Mouse (Mus musculus) forebrain, embryonic 15.5 days (tissue): ENCODE results near the gene Hsd3b7. TPM values are rescaled to one million over a fixed set of nuclear protein-coding genes. Genes with fewer than 3 reads are reported as not detected.

Source experiments
- polyA plus RNA-seq: library from polyadenylated mRNA; unstranded; fragments of >200 nt; fragmentation: Nextera tagmentation; extraction: Ambion mirVana; gene quantifications from 2 replicates; pipeline ENCODE4 v1.2.1, GENCODE M21; 2015

Gene Hsd3b7
- polyA plus RNA-seq, 1 experiment from 2014 or later, result 7.4 TPM

Other genes with a start within 250 kb of the Hsd3b7 start
- gene Tmem265, start 239.2 kb upstream of the Hsd3b7 start, polyA plus RNA-seq, result 3.7 and 5.3 TPM in 2 replicates
- 59.7 and 62.3 TPM in 2 replicates for gene Phkg2, start 227.3 kb upstream of the Hsd3b7 start, polyA plus RNA-seq
- gene Ccdc189, start 212.0 kb upstream of the Hsd3b7 start, polyA plus RNA-seq, result 11.8 TPM in 2 replicates
- gene Rnf40, start 211.8 kb upstream of the Hsd3b7 start, polyA plus RNA-seq, result 51.1 and 52.4 TPM in 2 replicates
- 18.7 and 18.9 TPM in 2 replicates for gene Zfp629, start 184.8 kb upstream of the Hsd3b7 start, polyA plus RNA-seq
- 43.1 and 47.9 TPM in 2 replicates for gene Bcl7c, start 91.7 kb upstream of the Hsd3b7 start, polyA plus RNA-seq
- gene Ctf1, start 87.9 kb upstream of the Hsd3b7 start, polyA plus RNA-seq, result 3.8 and 5.8 TPM in 2 replicates
- 0.10 and 0.19 TPM in 2 replicates for gene Ctf2, start 68.4 kb upstream of the Hsd3b7 start, polyA plus RNA-seq
- 9.4 and 10.5 TPM in 2 replicates for gene Fbxl19, start 56.1 kb upstream of the Hsd3b7 start, polyA plus RNA-seq
- gene Orai3, start 30.8 kb upstream of the Hsd3b7 start, polyA plus RNA-seq, result 8.7 and 8.8 TPM in 2 replicates
- gene Setd1a, start 23.9 kb upstream of the Hsd3b7 start, polyA plus RNA-seq, result 22.4 and 24.8 TPM in 2 replicates
- not detected in 2 replicates for gene Gm49388, start 15.0 kb upstream of the Hsd3b7 start, polyA plus RNA-seq
- 19.2 and 21.3 TPM in 2 replicates for gene Stx4a, start 23.7 kb downstream of the Hsd3b7 start, polyA plus RNA-seq
- gene Stx1b, start 23.9 kb downstream of the Hsd3b7 start, polyA plus RNA-seq, result 34.5 and 37.4 TPM in 2 replicates
- 13.2 and 13.7 TPM in 2 replicates for gene Zfp646, start 75.6 kb downstream of the Hsd3b7 start, polyA plus RNA-seq
- 46.2 and 48.4 TPM in 2 replicates for gene Zfp668, start 76.2 kb downstream of the Hsd3b7 start, polyA plus RNA-seq
- 0.78 and 0.92 TPM in 2 replicates for gene Prss53, start 90.4 kb downstream of the Hsd3b7 start, polyA plus RNA-seq
- not detected in 2 replicates for gene Gm21974, start 94.8 kb downstream of the Hsd3b7 start, polyA plus RNA-seq
- gene Vkorc1, start 95.0 kb downstream of the Hsd3b7 start, polyA plus RNA-seq, result 65.7 and 69.7 TPM in 2 replicates
- gene Bckdk, start 103.5 kb downstream of the Hsd3b7 start, polyA plus RNA-seq, result 81.7 and 84.3 TPM in 2 replicates
- 52.7 and 56.5 TPM in 2 replicates for gene Kat8, start 111.9 kb downstream of the Hsd3b7 start, polyA plus RNA-seq
- gene Prss8, start 129.5 kb downstream of the Hsd3b7 start, polyA plus RNA-seq, result 0.20 and 0.29 TPM in 2 replicates
- 9.6 and 11.6 TPM in 2 replicates for gene Prss36, start 146.1 kb downstream of the Hsd3b7 start, polyA plus RNA-seq
- gene Fus, start 166.9 kb downstream of the Hsd3b7 start, polyA plus RNA-seq, result 438 and 469 TPM in 2 replicates
- 4.1 and 6.7 TPM in 2 replicates for gene Pycard, start 193.3 kb downstream of the Hsd3b7 start, polyA plus RNA-seq
- gene Trim72, start 203.3 kb downstream of the Hsd3b7 start, polyA plus RNA-seq, result not detected in 2 replicates